Mouse (Mus musculus): ENCODE measurements around the gene Sp6.

DNA sequence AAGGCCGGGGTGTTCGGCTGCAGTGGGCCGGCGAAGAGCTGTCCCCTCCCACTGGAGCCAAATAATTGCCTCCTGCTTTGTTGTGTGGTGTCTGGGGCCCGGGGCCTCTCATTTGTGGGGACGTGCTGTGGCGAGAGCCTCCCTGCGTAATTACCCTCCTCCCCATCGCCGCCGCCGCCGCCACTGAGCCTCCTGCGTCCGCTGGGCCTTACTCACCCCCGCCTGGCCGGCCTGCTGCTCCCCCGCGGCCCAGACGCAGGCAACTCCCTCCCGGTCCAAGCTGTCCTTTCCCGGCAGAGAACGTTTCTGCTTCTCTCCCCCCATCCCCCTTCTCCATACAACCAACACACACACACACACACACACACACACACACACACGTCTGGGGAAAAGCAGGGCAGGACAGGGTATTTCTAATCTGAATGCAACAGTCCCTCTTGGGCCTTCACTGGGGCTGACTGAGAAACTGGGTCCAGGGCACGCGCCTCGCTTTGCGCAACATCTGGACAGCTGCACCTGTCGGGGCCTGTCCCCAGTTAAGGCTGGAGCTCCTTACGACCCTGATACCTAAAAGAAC is 15.7 kb upstream of the Sp6 start:
- TF ChIP-seq TAL1 (IDR thresholded peaks at IDR 0.05; ENCODE audit: low read length) (no peak), GATA1 (IDR thresholded peaks at IDR 0.05; ENCODE audit: low read length) (no peak)
